Mouse (Mus musculus): ENCODE results near the gene Preb.

- TF ChIP-seq POLR2A (IDR thresholded peaks at IDR 0.05; ENCODE audit: borderline replicate concordance, low read depth, low read length) (no peak), CTCF (IDR thresholded peaks at IDR 0.05; ENCODE audit: low read depth, low read length) (no peak)
Measured at GRCm38 (mm10) chr5:31001560-31001959, 41.4 kb upstream of the Preb start.

Data from bone marrow macrophage, adult 2 months (primary cell).